Mouse (Mus musculus) heart, embryonic 16.5 days (tissue): ENCODE measurements around the gene Vars. TPM values are rescaled to one million over a fixed set of nuclear protein-coding genes. Genes with fewer than 3 reads are reported as not detected.
"Not testable (repeated sequence)": the region's sequence is repeated elsewhere in the genome, so short reads cannot be mapped to it uniquely, and the experiment has no call there.

ENCODE experiments used
- ATAC-seq: fragments of 200-750 bp; cut with Nextera tagmentation; replicated peaks from 2 replicates; pipeline ENCODE4 v1.8.0; 2017; ENCODE audit warnings: moderate number of reproducible peaks; ENCODE audit not compliant: insufficient read depth, low FRiP score; ENCODE audit errors: extremely low read depth
- H3K27ac ChIP-seq: fragments of 300-500 bp; sonication (generic); 2 replicates; pipeline ENCODE4 v1.5.1; 2014; ENCODE audit warnings: mild to moderate bottlenecking, low read length, control low read depth, moderate library complexity
- H3K27me3 ChIP-seq: fragments of 300-500 bp; sonication (generic); 2 replicates; pipeline ENCODE4 v1.6.1; 2014; ENCODE audit warnings: low read length, mixed read lengths; ENCODE audit not compliant: control insufficient read depth, insufficient read depth
- H3K36me3 ChIP-seq: fragments of 300-500 bp; sonication (generic); 2 replicates; pipeline ENCODE4 v1.6.1; 2014; ENCODE audit not compliant: control insufficient read depth, insufficient read depth
- H3K4me1 ChIP-seq: fragments of 300-500 bp; sonication (generic); 2 replicates; pipeline ENCODE4 v1.6.1; 2014; ENCODE audit warnings: low read length, mixed read lengths; ENCODE audit not compliant: control insufficient read depth, insufficient read depth
- H3K4me2 ChIP-seq: fragments of 300-500 bp; sonication (generic); 2 replicates; pipeline ENCODE4 v1.6.1; 2014; ENCODE audit warnings: low read depth, mild to moderate bottlenecking, control low read depth, low read length
- H3K4me3 ChIP-seq: fragments of 300-500 bp; sonication (generic); 2 replicates; pipeline ENCODE4 v1.5.1; 2014; ENCODE audit warnings: mild to moderate bottlenecking, control low read depth, low read length
- H3K9ac ChIP-seq: fragments of 300-500 bp; sonication (generic); 2 replicates; pipeline ENCODE4 v1.6.1; 2014; ENCODE audit warnings: low read length, control low read depth
- H3K9me3 ChIP-seq: fragments of 300-500 bp; sonication (generic); replicated peaks from 2 replicates; pipeline ENCODE4 v1.6.1; 2016; ENCODE audit warnings: low read length; ENCODE audit not compliant: control insufficient read depth
- WGBS: fragments of 180-500 bp; shearing (Covaris S2); extraction: QIAGEN DNeasy Blood & Tissue Kit; methylation state at CpG from one replicate; pipeline ENCODE4 v1.1.7; 2014; 5-methylcytosine and 5-hydroxymethylcytosine counted together
- polyA plus RNA-seq: library from polyadenylated mRNA; unstranded; fragments of >200 nt; fragmentation: Nextera tagmentation; extraction: Ambion mirVana; gene quantifications from 2 replicates; pipeline ENCODE4 v1.2.1, GENCODE M21; 2015

Vars gene
- polyA plus RNA-seq, 1 experiment from 2014 or later = 75.0 TPM

DNA sequence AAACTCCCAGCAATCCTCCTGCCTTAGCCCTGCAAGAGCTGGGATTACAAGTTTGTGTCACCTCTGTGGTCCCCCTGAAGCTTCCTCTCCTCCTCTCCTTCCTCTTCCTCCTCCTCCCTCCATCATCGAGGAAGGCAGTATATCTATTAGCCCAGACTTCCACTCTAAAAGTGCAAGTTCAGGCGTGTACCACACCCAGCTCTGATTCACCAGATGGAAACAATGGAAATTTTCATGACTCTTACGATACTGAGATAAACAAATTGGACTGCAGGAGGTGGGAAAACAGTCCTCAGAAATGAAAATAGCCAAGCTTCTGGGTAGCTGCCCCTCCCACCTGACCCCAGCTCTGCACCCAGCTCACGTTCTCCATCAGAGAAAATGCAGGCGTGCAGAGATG, 35.2 kb upstream of the Vars start:
- H3K36me3 ChIP-seq = no peaks in the 10 kb centered on the region
- H3K27me3 ChIP-seq = peaks cover 15% of the 10 kb centered on the region
- WGBS = 48% methylated on average over 5 of the region's 5 CpGs
- 0 out of 2 replicates have a peak overlapping the region, but pooled peaks have one; percentile 5 for H3K9ac ChIP-seq
- ATAC-seq = no peak
- no peak overlapping the region for H3K4me2 ChIP-seq
- H3K9me3 ChIP-seq = no peaks in the 10 kb centered on the region
- no peak overlapping the region; the same call in 1 of the 2 replicates for H3K27ac ChIP-seq
- H3K4me3 ChIP-seq = no peak overlapping the region
- H3K4me1 ChIP-seq = no peaks in the 10 kb centered on the region; the same call in 1 of the 2 replicates

DNA sequence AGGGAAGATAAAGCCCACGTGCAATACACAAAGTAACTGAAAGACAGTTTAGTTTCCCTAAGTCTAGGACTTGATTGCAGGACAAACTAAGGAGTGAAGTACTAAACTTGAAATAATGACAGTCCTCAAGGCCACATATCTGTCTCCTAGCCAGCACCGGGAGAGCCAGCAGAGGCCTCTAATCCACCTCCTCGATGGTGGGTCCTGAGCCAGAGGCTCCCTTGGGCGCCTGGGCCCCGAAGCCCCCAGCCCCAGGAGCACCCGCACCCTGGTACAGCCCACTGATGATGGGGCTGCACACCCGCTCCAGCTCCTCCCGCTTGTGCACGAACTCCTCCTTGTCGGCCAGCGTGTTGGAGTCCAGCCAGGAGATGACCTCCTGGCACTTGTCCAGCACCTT, 31.0 kb upstream of the Vars start, which contains the start of gene Gm20481:
Gm20481 (plus strand) TSS at position 91 of the 400 bp plus-strand sequence.
- not testable (repeated sequence) for H3K27ac ChIP-seq, H3K9me3 ChIP-seq, ATAC-seq, H3K4me3 ChIP-seq, H3K4me2 ChIP-seq, H3K4me1 ChIP-seq, H3K36me3 ChIP-seq, H3K9ac ChIP-seq
- peaks cover 15% of the 10 kb centered on the region for H3K27me3 ChIP-seq
- WGBS = 51% methylated on average over 6 of the region's 11 CpGs

DNA sequence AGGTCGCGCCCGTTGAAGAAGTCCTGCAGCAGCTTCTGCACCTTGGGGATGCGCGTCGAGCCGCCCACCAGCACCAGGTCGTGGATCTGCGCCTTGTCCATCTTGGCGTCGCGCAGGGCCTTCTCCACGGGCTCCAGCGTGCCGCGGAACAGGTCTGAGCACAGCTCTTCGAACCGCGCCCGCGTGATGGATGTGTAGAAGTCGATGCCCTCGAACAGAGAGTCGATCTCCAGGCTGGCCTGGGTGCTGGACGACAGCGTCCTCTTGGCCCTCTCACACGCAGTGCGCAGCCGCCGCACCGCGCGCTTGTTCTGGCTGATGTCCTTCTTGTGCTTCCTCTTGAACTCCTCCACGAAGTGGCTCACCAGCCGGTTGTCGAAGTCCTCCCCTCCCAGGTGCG, 29.9 kb upstream of the Vars start:
- H3K4me1 ChIP-seq, H3K4me3 ChIP-seq, H3K36me3 ChIP-seq, H3K9ac ChIP-seq, H3K4me2 ChIP-seq, H3K27ac ChIP-seq, ATAC-seq, H3K9me3 ChIP-seq: not testable (repeated sequence)
- peaks cover 15% of the 10 kb centered on the region for H3K27me3 ChIP-seq
- 42% methylated on average over 19 of the region's 37 CpGs for WGBS

DNA sequence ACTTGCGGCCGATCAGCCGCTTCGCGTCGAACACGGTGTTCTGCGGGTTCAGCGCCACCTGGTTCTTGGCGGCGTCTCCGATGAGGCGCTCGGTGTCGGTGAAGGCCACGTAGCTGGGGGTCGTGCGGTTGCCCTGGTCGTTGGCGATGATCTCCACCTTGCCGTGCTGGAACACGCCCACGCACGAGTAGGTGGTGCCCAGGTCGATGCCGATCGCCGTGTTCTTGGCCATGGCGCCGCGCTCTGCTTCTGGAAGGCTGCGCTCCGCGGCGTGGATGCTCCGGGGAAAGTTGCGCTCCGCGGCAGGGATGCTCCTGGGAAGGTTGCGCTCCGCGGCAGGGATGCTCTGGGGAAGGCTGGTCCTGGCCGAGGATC, 29.1 kb upstream of the Vars start:
- not testable (repeated sequence) for H3K4me1 ChIP-seq, H3K27ac ChIP-seq, H3K36me3 ChIP-seq, H3K9me3 ChIP-seq, H3K9ac ChIP-seq
- Histone ChIP-seq H3K4me3 (peak overlapping the region; percentile 53), H3K27me3 (peaks cover 15% of the 10 kb centered on the region), H3K4me2 (peak overlapping the region; percentile 63)
- ATAC-seq = peak; percentile 10; the same call in 1 of the 2 replicates
- WGBS = 2% methylated on average over 12 of the region's 43 CpGs

DNA sequence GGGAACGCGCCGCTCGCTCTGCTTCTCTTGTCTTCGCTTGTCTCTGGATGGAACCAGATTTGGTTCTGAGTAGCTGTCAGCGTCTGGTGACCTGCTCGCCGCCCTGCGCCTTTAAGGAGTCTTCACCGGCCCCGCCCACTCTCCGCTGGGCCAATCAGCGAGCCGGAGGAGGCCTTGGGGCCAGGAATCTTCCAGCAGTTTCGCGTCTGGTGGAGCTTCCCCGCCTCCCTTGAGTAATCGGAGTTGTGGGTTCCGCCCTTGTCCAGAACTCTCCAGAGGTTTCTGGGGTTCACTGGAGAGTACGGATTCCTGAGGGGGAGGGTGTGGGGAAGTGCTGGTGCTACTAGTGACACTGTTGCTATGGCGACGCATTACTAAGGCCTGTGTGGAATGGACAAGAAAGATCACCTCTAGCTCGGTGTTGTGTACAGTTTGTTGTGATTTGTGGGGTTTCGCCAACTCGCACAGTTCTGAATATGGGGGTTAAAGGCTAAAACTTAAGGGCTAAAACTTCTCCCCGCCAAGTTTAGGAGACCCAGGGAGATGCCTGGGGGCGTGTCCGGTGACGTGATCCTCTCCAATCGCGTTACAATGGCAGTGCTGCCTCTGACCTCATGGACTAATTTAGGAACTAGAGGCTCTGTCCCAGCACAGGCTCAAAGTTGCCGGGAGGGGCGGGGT, 28.6 kb upstream of the Vars start, which contains the start of the genes Hspa1a and Hspa1l:
Hspa1a (minus strand) TSS at position 88 of the 681 bp plus-strand sequence.
Hspa1l (plus strand) TSS at position 635 of the 681 bp plus-strand sequence.
- Histone ChIP-seq H3K9ac (peak within 1 kb of the TSS; percentile 61), H3K27ac (peak within 1 kb of the TSS; percentile 71), H3K4me2 (peak within 1 kb of the TSS; percentile 63), H3K4me3 (peak within 1 kb of the TSS; percentile 53), H3K27me3 (peaks cover 15% of the 10 kb centered on the region)
- ATAC-seq = peak; percentile 93
- not testable (repeated sequence) for H3K36me3 ChIP-seq, H3K9me3 ChIP-seq, H3K4me1 ChIP-seq
- under 1% methylated on average over 29 of the region's 33 CpGs for WGBS

DNA sequence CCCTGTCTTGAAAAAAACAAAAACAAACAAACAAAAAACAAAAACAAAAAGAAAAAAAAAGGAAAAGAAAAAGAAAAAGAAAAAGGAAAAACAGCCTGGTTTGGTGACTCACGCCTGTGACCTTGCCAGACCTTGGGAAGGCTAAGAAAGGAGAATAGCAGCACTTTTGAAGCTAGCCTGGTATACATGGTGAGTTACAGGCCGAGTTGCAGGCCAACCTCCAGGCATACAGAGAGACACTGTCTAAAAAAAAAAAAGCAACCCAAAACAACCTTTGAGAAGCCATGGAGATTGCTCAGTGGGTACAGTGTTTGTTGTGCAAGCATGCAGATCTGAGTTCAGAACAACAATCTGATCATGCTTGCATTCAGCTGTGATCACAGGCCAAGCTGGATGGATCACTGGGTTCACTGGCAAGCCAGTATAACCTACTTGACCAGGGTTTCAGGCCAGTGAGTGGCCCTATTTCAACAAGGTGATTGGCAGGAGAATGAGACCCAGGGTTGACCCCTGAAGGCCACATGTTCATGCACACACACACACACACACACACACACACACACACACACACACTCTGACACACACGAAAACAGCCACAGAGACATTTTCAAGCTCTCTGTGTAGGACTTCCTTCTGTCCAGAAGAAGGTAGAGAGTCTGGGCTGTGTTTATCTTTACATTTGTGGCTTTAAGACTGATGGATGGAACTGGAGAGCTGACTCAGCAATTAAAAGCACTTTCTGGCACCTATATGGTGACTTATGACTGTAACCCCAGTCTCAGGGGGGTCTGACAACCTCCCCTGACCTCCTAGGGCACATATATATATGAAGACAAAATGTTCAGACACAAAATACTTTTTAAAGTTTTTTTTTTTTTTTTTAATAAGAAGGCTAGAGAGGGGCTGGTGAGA, 24.9 kb upstream of the Vars start:
- H3K27me3 ChIP-seq = no peaks in the 10 kb centered on the region
- WGBS = 71% methylated on average over 3 of the region's 3 CpGs
- no peak overlapping the region for H3K27ac ChIP-seq
- no peaks in the 10 kb centered on the region for H3K36me3 ChIP-seq
- H3K9ac ChIP-seq = no peak overlapping the region
- H3K4me1 ChIP-seq = peaks cover 7% of the 10 kb centered on the region; the same call in 1 of the 2 replicates
- H3K9me3 ChIP-seq = no peaks in the 10 kb centered on the region
- no peak for ATAC-seq
- H3K4me3 ChIP-seq = no peak overlapping the region
- no peak overlapping the region for H3K4me2 ChIP-seq

DNA sequence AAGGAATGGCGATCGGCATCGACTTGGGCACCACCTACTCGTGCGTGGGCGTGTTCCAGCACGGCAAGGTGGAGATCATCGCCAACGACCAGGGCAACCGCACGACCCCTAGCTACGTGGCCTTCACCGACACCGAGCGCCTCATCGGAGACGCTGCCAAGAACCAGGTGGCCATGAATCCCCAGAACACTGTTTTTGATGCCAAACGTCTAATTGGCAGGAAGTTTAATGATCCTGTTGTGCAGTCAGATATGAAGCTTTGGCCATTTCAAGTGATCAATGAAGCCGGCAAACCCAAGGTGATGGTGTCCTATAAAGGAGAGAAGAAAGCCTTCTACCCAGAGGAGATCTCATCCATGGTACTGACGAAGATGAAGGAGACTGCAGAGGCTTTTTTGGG, 23.8 kb upstream of the Vars start:
- no peak for ATAC-seq
- Histone ChIP-seq H3K27ac (no peak overlapping the region), H3K4me3 (no peak overlapping the region), H3K36me3 (no peaks in the 10 kb centered on the region), H3K27me3 (no peaks in the 10 kb centered on the region), H3K9ac (no peak overlapping the region), H3K4me1 (peaks cover 9% of the 10 kb centered on the region; the same call in 1 of the 2 replicates), H3K9me3 (no peaks in the 10 kb centered on the region), H3K4me2 (no peak overlapping the region)
- 88% methylated on average over 20 of the region's 20 CpGs for WGBS

DNA sequence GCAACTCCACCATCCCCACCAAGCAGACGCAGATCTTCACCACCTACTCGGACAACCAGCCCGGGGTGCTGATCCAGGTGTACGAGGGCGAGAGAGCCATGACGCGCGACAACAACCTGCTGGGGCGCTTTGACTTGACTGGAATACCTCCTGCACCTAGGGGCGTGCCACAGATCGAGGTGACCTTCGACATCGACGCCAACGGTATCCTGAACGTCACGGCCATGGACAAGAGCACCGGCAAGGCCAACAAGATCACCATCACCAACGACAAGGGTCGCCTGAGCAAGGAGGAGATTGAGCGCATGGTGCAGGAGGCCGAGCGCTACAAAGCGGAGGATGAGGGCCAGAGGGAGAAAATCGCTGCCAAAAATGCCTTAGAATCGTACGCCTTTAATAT, 22.5 kb upstream of the Vars start:
- Histone ChIP-seq H3K4me1 (peaks cover 10% of the 10 kb centered on the region), H3K27me3 (no peaks in the 10 kb centered on the region), H3K36me3 (no peaks in the 10 kb centered on the region), H3K4me2 (no peak overlapping the region), H3K9me3 (no peaks in the 10 kb centered on the region), H3K9ac (no peak overlapping the region), H3K27ac (no peak overlapping the region), H3K4me3 (no peak overlapping the region)
- ATAC-seq = no peak
- 82% methylated on average over 27 of the region's 27 CpGs for WGBS

DNA sequence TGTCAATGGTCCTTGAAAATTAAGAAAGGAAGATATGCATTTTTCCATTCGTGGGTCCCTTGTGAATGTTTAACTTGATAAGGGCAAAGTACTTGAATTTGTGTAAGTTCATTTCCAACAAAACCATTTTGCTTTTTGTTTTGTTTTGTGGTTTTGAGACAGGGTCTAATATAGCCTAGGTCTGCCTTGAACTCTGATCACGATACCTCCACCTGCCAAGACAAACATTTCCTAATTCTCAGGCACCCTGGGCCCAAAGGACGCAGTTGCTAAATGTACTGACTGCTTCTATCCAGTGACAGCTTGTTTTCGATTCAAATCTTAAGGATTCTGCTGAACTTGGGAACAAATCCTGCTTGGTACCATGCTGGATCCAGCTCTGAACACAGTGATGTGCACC, 21.2 kb upstream of the Vars start:
- H3K9ac ChIP-seq = no peak overlapping the region
- H3K27ac ChIP-seq = no peak overlapping the region
- H3K4me1 ChIP-seq = peaks cover 10% of the 10 kb centered on the region
- no peaks in the 10 kb centered on the region for H3K9me3 ChIP-seq
- no peak overlapping the region for H3K4me3 ChIP-seq
- H3K4me2 ChIP-seq = no peak overlapping the region
- 94% methylated on average over 4 of the region's 4 CpGs for WGBS
- ATAC-seq = no peak
- H3K27me3 ChIP-seq = no peaks in the 10 kb centered on the region
- H3K36me3 ChIP-seq = no peaks in the 10 kb centered on the region
